Mouse (Mus musculus) frontal cortex, postnatal 10 days (tissue): ENCODE measurements around the gene Henmt1.

Source experiments
- DNase-seq, 2 experiments: peaks; one replicate each; pipeline ENCODE4 v3.0.0; 2022; ENCODE audit warnings: low spot score in 2 of 2, mixed read lengths in 1 of 2

Henmt1 gene

GRCm38 (mm10) chr3:108997762-108998161 is 58.1 kb downstream of the Henmt1 start:
- no peak for DNase-seq

- no peak for DNase-seq
Measured at GRCm38 (mm10) chr3:108999173-108999572, 59.5 kb downstream of the Henmt1 start.

GRCm38 (mm10) chr3:109005777-109006176 is 66.1 kb downstream of the Henmt1 start:
- no peak for DNase-seq

GRCm38 (mm10) chr3:109008180-109008579 is 68.5 kb downstream of the Henmt1 start:
- DNase-seq: no peak
